Mouse (Mus musculus) MEL (cell line): ENCODE measurements around the gene Mpi. TPM values are rescaled to one million over a fixed set of nuclear protein-coding genes. Genes with fewer than 3 reads are reported as not detected.

ENCODE experiments used
- DNase-seq: peaks from one replicate; pipeline ENCODE4 v3.0.0; 2011; ENCODE audit warnings: low read depth, low spot score
- H3K27ac ChIP-seq: 2 replicates; pipeline ENCODE4 v1.5.1; 2012; ENCODE audit warnings: low read depth, mild to moderate bottlenecking, control low read depth, low read length, moderate library complexity; ENCODE audit not compliant: control insufficient read depth
- H3K27me3 ChIP-seq, 2 experiments: fragments of 150-350 bp in 1 of 2; sonication (generic) in 1 of 2; 2 replicates each; pipeline ENCODE4 v1.6.1; 2012; ENCODE audit warnings: low read length in 2 of 2, mild to moderate bottlenecking in 2 of 2, improper control_type of control experiment in 1 of 2, moderate library complexity in 1 of 2; ENCODE audit not compliant: insufficient read depth in 2 of 2, control insufficient read depth in 1 of 2
- H3K36me3 ChIP-seq, 2 experiments: 2 replicates each; pipeline ENCODE4 v1.6.1; 2012 to 2014; ENCODE audit warnings: low read length in 2 of 2, improper control_type of control experiment in 1 of 2, inconsistent platforms in 1 of 2, mild to moderate bottlenecking in 1 of 2; ENCODE audit not compliant: insufficient read depth in 2 of 2, control insufficient read depth in 1 of 2
- H3K4me1 ChIP-seq, 2 experiments: fragments of 150-350 bp in 1 of 2; sonication (generic) in 1 of 2; 2 replicates each; pipeline ENCODE4 v1.6.1; 2012; ENCODE audit warnings: low read length in 2 of 2, improper control_type of control experiment in 1 of 2, mild to moderate bottlenecking in 1 of 2; ENCODE audit not compliant: insufficient read depth in 2 of 2, control insufficient read depth in 1 of 2
- H3K4me3 ChIP-seq, 2 experiments: fragments of 150-350 bp in 1 of 2; sonication (generic) in 1 of 2; 2 replicates each; pipeline ENCODE4 v1.5.1; 2012; ENCODE audit warnings: low read depth in 2 of 2, low read length in 2 of 2, mild to moderate bottlenecking in 2 of 2, moderate library complexity in 2 of 2, control low read depth in 1 of 2, improper control_type of control experiment in 1 of 2; ENCODE audit not compliant: control insufficient read depth in 1 of 2, insufficient read depth in 1 of 2
- H3K79me2 ChIP-seq: 2 replicates; pipeline ENCODE4 v1.6.1; 2012; ENCODE audit warnings: mild to moderate bottlenecking, low read length, moderate library complexity; ENCODE audit not compliant: control insufficient read depth, poor library complexity, insufficient read depth
- H3K9ac ChIP-seq: 2 replicates; pipeline ENCODE4 v1.6.1; 2012; ENCODE audit warnings: low read depth, mild to moderate bottlenecking, control low read depth, low read length, moderate library complexity; ENCODE audit not compliant: control insufficient read depth, poor library complexity, severe bottlenecking
- H3K9me3 ChIP-seq: fragments of 150-350 bp; sonication (generic); replicated peaks from 2 replicates; pipeline ENCODE4 v1.6.1; 2012; ENCODE audit warnings: mild to moderate bottlenecking, low read length, improper control_type of control experiment, moderate library complexity; ENCODE audit not compliant: insufficient read depth
- BHLHE40 ChIP-seq: IDR thresholded peaks from 2 replicates; pipeline ENCODE4 v1.6.1; 2012; ENCODE audit warnings: low read depth, mild to moderate bottlenecking, inconsistent platforms, low read length, improper control_type of control experiment, borderline replicate concordance
- CHD2 ChIP-seq: IDR thresholded peaks from 2 replicates; pipeline ENCODE4 v1.6.1; 2011; ENCODE audit warnings: low read length, improper control_type of control experiment
- CTCF ChIP-seq, 3 experiments: IDR thresholded peaks in 2 of 3; conservative IDR thresholded peaks in 1 of 3; 2 replicates each; pipeline ENCODE4 v1.5.1; 2011 to 2012; ENCODE audit warnings: low read length in 3 of 3, low read depth in 2 of 3, mild to moderate bottlenecking in 2 of 3, improper control_type of control experiment in 1 of 3, inconsistent platforms in 1 of 3, mixed read lengths in 1 of 3, moderate library complexity in 1 of 3; ENCODE audit not compliant: control insufficient read depth in 1 of 3, insufficient read depth in 1 of 3, poor library complexity in 1 of 3, severe bottlenecking in 1 of 3
- E2F4 ChIP-seq: IDR thresholded peaks from 2 replicates; pipeline ENCODE4 v1.6.1; 2011; ENCODE audit warnings: low read depth, low read length, improper control_type of control experiment, borderline replicate concordance
- EP300 ChIP-seq, 2 experiments: IDR thresholded peaks; 2 replicates each; pipeline ENCODE4 v1.6.1; 2011; ENCODE audit warnings: improper control_type of control experiment in 2 of 2, low read length in 2 of 2, low read depth in 1 of 2, mild to moderate bottlenecking in 1 of 2
- GABPA ChIP-seq: IDR thresholded peaks from 2 replicates; pipeline ENCODE4 v1.6.1; 2012; ENCODE audit warnings: low read depth, mild to moderate bottlenecking, inconsistent platforms, low read length, improper control_type of control experiment, moderate library complexity
- KAT2A ChIP-seq: conservative IDR thresholded peaks from 2 replicates; pipeline ENCODE4 v1.6.1; 2012; ENCODE audit warnings: low read depth, low read length, improper control_type of control experiment, inconsistent platforms
- MAFK ChIP-seq: IDR thresholded peaks from 2 replicates; pipeline ENCODE4 v1.6.1; 2011; ENCODE audit warnings: low read depth, mild to moderate bottlenecking, low read length, improper control_type of control experiment, borderline replicate concordance
- MAX ChIP-seq: IDR thresholded peaks from 2 replicates; pipeline ENCODE4 v1.6.1; 2011; ENCODE audit warnings: low read length, improper control_type of control experiment
- MXI1 ChIP-seq: IDR thresholded peaks from 2 replicates; pipeline ENCODE4 v1.6.1; 2011; ENCODE audit warnings: mild to moderate bottlenecking, low read depth, low read length, improper control_type of control experiment
- MYC ChIP-seq: IDR thresholded peaks from 2 replicates; pipeline ENCODE4 v1.6.1; 2011; ENCODE audit warnings: low read depth, mild to moderate bottlenecking, low read length, improper control_type of control experiment, moderate library complexity
- NELFE ChIP-seq: IDR thresholded peaks from 2 replicates; pipeline ENCODE4 v1.6.1; 2011; ENCODE audit warnings: low read depth, low read length, improper control_type of control experiment
- POLR2A ChIP-seq, 2 experiments: IDR thresholded peaks; 2 replicates each; pipeline ENCODE4 v1.6.1; 2011 to 2012; ENCODE audit warnings: low read length in 2 of 2, mild to moderate bottlenecking in 2 of 2, control low read depth in 1 of 2, improper control_type of control experiment in 1 of 2, low read depth in 1 of 2, moderate library complexity in 1 of 2; ENCODE audit not compliant: control insufficient read depth in 1 of 2, insufficient read depth in 1 of 2, poor library complexity in 1 of 2
- POLR2AphosphoS5 ChIP-seq: IDR thresholded peaks from 2 replicates; pipeline ENCODE4 v1.6.1; 2012; ENCODE audit warnings: low read depth, borderline replicate concordance, mild to moderate bottlenecking, inconsistent platforms, low read length, moderate library complexity, mixed read lengths
- RAD21 ChIP-seq: IDR thresholded peaks from 2 replicates; pipeline ENCODE4 v1.6.1; 2011; ENCODE audit warnings: mild to moderate bottlenecking, low read depth, low read length, improper control_type of control experiment
- RCOR1 ChIP-seq: IDR thresholded peaks from 2 replicates; pipeline ENCODE4 v1.6.1; 2012; ENCODE audit warnings: low read depth, mild to moderate bottlenecking, inconsistent platforms, low read length, improper control_type of control experiment
- SIN3A ChIP-seq: IDR thresholded peaks from 2 replicates; pipeline ENCODE4 v1.6.1; 2012; ENCODE audit warnings: low read length, improper control_type of control experiment, inconsistent platforms
- TAL1 ChIP-seq: IDR thresholded peaks from 2 replicates; pipeline ENCODE4 v1.6.1; 2012; ENCODE audit warnings: mild to moderate bottlenecking, inconsistent platforms, low read length, moderate library complexity, mixed read lengths
- TBP ChIP-seq: IDR thresholded peaks from 2 replicates; pipeline ENCODE4 v1.8.0; 2011; ENCODE audit warnings: low read depth, low read length, improper control_type of control experiment
- TCF12 ChIP-seq: IDR thresholded peaks from 2 replicates; pipeline ENCODE4 v1.6.1; 2014; ENCODE audit warnings: low read depth, mild to moderate bottlenecking, inconsistent platforms, low read length, improper control_type of control experiment, moderate library complexity
- UBTF ChIP-seq: IDR thresholded peaks from 2 replicates; pipeline ENCODE4 v1.6.1; 2012; ENCODE audit warnings: low read depth, mild to moderate bottlenecking, inconsistent platforms, low read length, improper control_type of control experiment, moderate library complexity, borderline replicate concordance; ENCODE audit not compliant: insufficient read depth
- ZKSCAN1 ChIP-seq: IDR thresholded peaks from 2 replicates; pipeline ENCODE4 v1.6.1; 2012; ENCODE audit warnings: low read depth, mild to moderate bottlenecking, inconsistent platforms, low read length, improper control_type of control experiment, moderate library complexity
- ZMIZ1 ChIP-seq: IDR thresholded peaks from 2 replicates; pipeline ENCODE4 v1.6.1; 2012; ENCODE audit warnings: low read depth, mild to moderate bottlenecking, inconsistent platforms, low read length, improper control_type of control experiment, moderate library complexity
- ZNF384 ChIP-seq: IDR thresholded peaks from 2 replicates; pipeline ENCODE4 v1.6.1; 2012; ENCODE audit warnings: low read depth, mild to moderate bottlenecking, inconsistent platforms, low read length, improper control_type of control experiment
- polyA plus RNA-seq, 2 experiments: library from polyadenylated mRNA; stranded (reverse) in 1 of 2; unstranded in 1 of 2; fragments of >175 nt in 1 of 2; fragments of >200 nt in 1 of 2; gene quantifications; 2 replicates each; pipeline versions ENCODE4 v1.2.1 to v1.2.4; 2012; ENCODE audit warnings: low replicate concordance in 2 of 2, low read depth in 1 of 2; ENCODE audit not compliant: insufficient read length in 2 of 2, insufficient read depth in 1 of 2, missing spikeins in 1 of 2
- total RNA-seq: library from RNA; depleted of rRNA; stranded (reverse); fragments of 300-350 nt; gene quantifications from 2 replicates; pipeline ENCODE4 v1.2.3, GENCODE M21; 2012

Gene Mpi
- total and polyA plus RNA-seq, 3 experiments, result 24.3 to 37.7 TPM; not detected in 1

DNA sequence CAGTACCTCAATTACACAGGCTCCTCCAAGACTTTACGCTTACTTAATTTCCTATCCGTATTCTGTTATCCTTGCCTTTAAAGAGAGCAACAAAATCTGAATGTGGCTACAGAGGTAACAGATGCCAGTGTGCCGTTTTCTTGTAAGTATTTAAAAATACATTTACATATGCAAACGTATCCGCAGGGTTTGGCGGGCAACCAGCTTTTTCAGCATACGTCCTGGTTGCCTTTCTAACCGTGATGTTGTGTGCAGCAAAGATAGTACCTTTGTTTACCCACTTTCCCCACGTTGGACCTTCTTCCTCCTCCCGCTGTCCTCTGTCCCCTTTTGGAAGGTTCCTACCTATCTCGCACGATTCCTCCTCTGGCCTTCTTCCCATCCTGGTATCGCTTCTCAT is 51.1 kb downstream of the Mpi start:
- Histone ChIP-seq H3K27ac (no peak overlapping the region), H3K4me1 (peaks cover 0 to 15% of the 10 kb centered on the region in 2 experiments; a peak in 3 of 4 replicates), H3K79me2 (no peaks in the 10 kb centered on the region), H3K4me3 (no peak overlapping the region), H3K9me3 (no peaks in the 10 kb centered on the region), H3K27me3 (peaks cover 8 to 11% of the 10 kb centered on the region in 2 experiments), H3K9ac (no peak overlapping the region), H3K36me3 (peaks cover 0 to 10% of the 10 kb centered on the region in 2 experiments; a peak in 2 of 4 replicates)
- TF ChIP-seq RAD21 (no peak), SIN3A (no peak), MXI1 (no peak), MYC (no peak), KAT2A (no peak), GABPA (no peak), EP300 (IDR thresholded peaks at IDR 0.05; ENCODE audit: low read depth in 1 of 2, low read length in 2 of 2) (no peak), TCF12 (no peak), CHD2 (no peak), UBTF (no peak), TBP (no peak), TAL1 (no peak), ZKSCAN1 (no peak), E2F4 (no peak), MAFK (no peak), POLR2A (IDR thresholded peaks at IDR 0.05; ENCODE audit: control insufficient read depth in 1 of 2, insufficient read depth in 1 of 2, low read depth in 1 of 2, low read length in 2 of 2, poor library complexity in 1 of 2) (no peak), ZNF384 (no peak), POLR2AphosphoS5 (no peak)
- no peak for DNase-seq

- no peak overlapping the region for H3K27ac ChIP-seq
- H3K79me2 ChIP-seq, result no peaks in the 10 kb centered on the region
- H3K27me3 ChIP-seq, result peaks cover 8 to 13% of the 10 kb centered on the region in 2 experiments
- H3K4me3 ChIP-seq, result no peak overlapping the region
- H3K9ac ChIP-seq, result no peak overlapping the region
- H3K9me3 ChIP-seq, result no peaks in the 10 kb centered on the region
- no peaks in the 10 kb centered on the region for H3K4me1 ChIP-seq
- no peak for DNase-seq
- no peaks in the 10 kb centered on the region for H3K36me3 ChIP-seq
- no peak for TF ChIP-seq MAX
- no peak for TF ChIP-seq GABPA
- no peak for TF ChIP-seq TCF12
- TF ChIP-seq NELFE, result no peak
- TF ChIP-seq ZMIZ1, result no peak
- TF ChIP-seq POLR2A (IDR thresholded peaks at IDR 0.05; ENCODE audit: control insufficient read depth in 1 of 2, insufficient read depth in 1 of 2, low read depth in 1 of 2, low read length in 2 of 2, poor library complexity in 1 of 2), result no peak
- TF ChIP-seq RAD21, result no peak
- no peak for TF ChIP-seq RCOR1
- no peak for TF ChIP-seq BHLHE40
- no peak for TF ChIP-seq CTCF (IDR thresholded peaks at IDR 0.05 in 2 of 3, conservative IDR thresholded peaks at IDR 0.05 in 1 of 3; ENCODE audit: control insufficient read depth in 1 of 3, insufficient read depth in 1 of 3, low read depth in 2 of 3, low read length in 3 of 3, poor library complexity in 1 of 3, severe bottlenecking in 1 of 3)
- no peak for TF ChIP-seq E2F4
- TF ChIP-seq MAFK, result no peak
Observed at GRCm38 (mm10) chr9:57498536-57498935, 54.0 kb downstream of the Mpi start.
